In genomic region chr7:115511777-115512176, GRCm38 (mm10) we compare ENCODE assay signal across 18 mouse cellular contexts.
DNase-seq lines count a peak whose midpoint lies in the region; ATAC-seq lines count a peak whose summit lies in the region.
"Had no signal": no experiment of that assay in that cellular context is flagged by ENCODE, and none has a peak within 500 bp of the region (broad histone marks: within the 10 kb centered on the region; RNA-seq: fewer than 3 reads in every experiment).

No protein-coding gene starts in this region.

- H3K4me3 ChIP-seq in hindbrain, embryonic 13.5 days, result no peak overlapping the region
- no peak overlapping the region for H3K4me3 ChIP-seq in hindbrain, embryonic 10.5 days
- no peak overlapping the region for H3K4me3 ChIP-seq in midbrain, embryonic 11.5 days (ENCODE audit: low read depth, low read length)
- H3K4me3 ChIP-seq in midbrain, embryonic 14.5 days (replicated peaks; ENCODE audit: low read depth, low read length), result no peak overlapping the region
- H3K4me3 ChIP-seq in limb, embryonic 10.5 days, result no peak overlapping the region
- H3K4me3 ChIP-seq: forebrain, embryonic 12.5 days; heart, embryonic 12.5 days; limb, embryonic 15.5 days; liver, embryonic 15.5 days; midbrain, embryonic 10.5 days had no signal

- intact Hi-C loops in left cerebral cortex, postnatal 10 days (cut with DNase I), result no loop called here

- H3K27ac ChIP-seq in hindbrain, embryonic 13.5 days, result peak overlapping the region; percentile 64; the same call in 1 of the 2 replicates
- no peak overlapping the region for H3K27ac ChIP-seq in hindbrain, embryonic 10.5 days
- H3K27ac ChIP-seq in midbrain, embryonic 11.5 days (ENCODE audit: low read depth, low read length), result no peak overlapping the region
- H3K27ac ChIP-seq in midbrain, embryonic 14.5 days (replicated peaks; ENCODE audit: low read depth, low read length), result no peak overlapping the region
- 0 out of 2 replicates have a peak overlapping the region, but pooled peaks have one; percentile 12 for H3K27ac ChIP-seq in limb, embryonic 10.5 days
- H3K27ac ChIP-seq: forebrain, embryonic 12.5 days; limb, embryonic 15.5 days; liver, embryonic 15.5 days; macrophage; midbrain, embryonic 10.5 days had no signal

- no peak overlapping the region for H3K4me2 ChIP-seq in hindbrain, embryonic 13.5 days
- H3K4me2 ChIP-seq in midbrain, embryonic 11.5 days, result no peak overlapping the region
- H3K4me2 ChIP-seq in midbrain, embryonic 14.5 days (ENCODE audit: low read length), result no peak overlapping the region
- H3K4me2 ChIP-seq: forebrain, embryonic 12.5 days; heart, embryonic 12.5 days; limb, embryonic 15.5 days; liver, embryonic 15.5 days had no signal

- H3K36me3 ChIP-seq in hindbrain, embryonic 13.5 days, result no peaks in the 10 kb centered on the region
- no peaks in the 10 kb centered on the region for H3K36me3 ChIP-seq in hindbrain, embryonic 10.5 days
- no peaks in the 10 kb centered on the region for H3K36me3 ChIP-seq in midbrain, embryonic 11.5 days (ENCODE audit: control insufficient read depth, insufficient read depth, low read length)
- no peaks in the 10 kb centered on the region for H3K36me3 ChIP-seq in midbrain, embryonic 14.5 days (ENCODE audit: control insufficient read depth, insufficient read depth, low read length)
- no peaks in the 10 kb centered on the region for H3K36me3 ChIP-seq in limb, embryonic 10.5 days
- H3K36me3 ChIP-seq: limb, embryonic 15.5 days; midbrain, embryonic 10.5 days had no signal

- H3K9ac ChIP-seq in hindbrain, embryonic 13.5 days, result no peak overlapping the region
- no peak overlapping the region for H3K9ac ChIP-seq in midbrain, embryonic 11.5 days (ENCODE audit: low read length)
- H3K9ac ChIP-seq in midbrain, embryonic 14.5 days (replicated peaks; ENCODE audit: low read length), result no peak overlapping the region
- H3K9ac ChIP-seq: forebrain, embryonic 12.5 days; heart, embryonic 12.5 days; limb, embryonic 15.5 days; liver, embryonic 15.5 days had no signal

- WGBS in hindbrain, embryonic 13.5 days, result 43% methylated on average over 10 of the region's 10 CpGs
- 71% methylated on average over 10 of the region's 10 CpGs for WGBS in hindbrain, embryonic 10.5 days
- 80% methylated on average over 10 of the region's 10 CpGs for WGBS in midbrain, embryonic 11.5 days
- 53% methylated on average over 10 of the region's 10 CpGs for WGBS in midbrain, embryonic 14.5 days
- 30% methylated on average over 10 of the region's 10 CpGs for WGBS in limb, embryonic 10.5 days

- ATAC-seq in hindbrain, embryonic 13.5 days (ENCODE audit: low FRiP score), result no peak
- ATAC-seq in midbrain, embryonic 11.5 days (ENCODE audit: low FRiP score), result no peak
- no peak for ATAC-seq in midbrain, embryonic 14.5 days (ENCODE audit: low FRiP score, low TSS enrichment)
- ATAC-seq: Patski had no signal

- no peak for DNase-seq in hindbrain, embryonic 10.5 days (ENCODE audit: low spot score)
- peak; percentile 75 for DNase-seq in midbrain, embryonic 11.5 days (ENCODE audit: low spot score, missing footprints)
- no peak for DNase-seq in midbrain, embryonic 14.5 days
- no peak for DNase-seq in limb, embryonic 10.5 days (ENCODE audit: low spot score)
- no peak for DNase-seq in left cerebral cortex, postnatal 10 days (ENCODE audit: extremely low spot score in 1 of 2, low spot score in 2 of 2)
- no peak for DNase-seq in layer of hippocampus, adult 9-10 months (ENCODE audit: low spot score)
- DNase-seq: adrenal gland, postnatal 25 days; cerebellum, adult 11 months; kidney, adult 8-10 months; layer of hippocampus, postnatal 36 days had no signal

- peaks cover 24% of the 10 kb centered on the region for H3K4me1 ChIP-seq in hindbrain, embryonic 13.5 days (replicated peaks)
- peaks cover 41% of the 10 kb centered on the region for H3K4me1 ChIP-seq in hindbrain, embryonic 10.5 days (replicated peaks)
- H3K4me1 ChIP-seq in midbrain, embryonic 11.5 days (ENCODE audit: control insufficient read depth, insufficient read depth, low read length), result no peaks in the 10 kb centered on the region
- 0 out of 2 replicates have a peak, but pooled peaks cover 7% of the 10 kb centered on the region for H3K4me1 ChIP-seq in midbrain, embryonic 14.5 days (ENCODE audit: control insufficient read depth, insufficient read depth, low read length)
- H3K4me1 ChIP-seq in limb, embryonic 10.5 days, result peaks cover 27% of the 10 kb centered on the region
- H3K4me1 ChIP-seq: limb, embryonic 15.5 days; liver, embryonic 15.5 days had no signal

- 0 out of 2 replicates have a peak, but pooled peaks cover 9% of the 10 kb centered on the region for H3K27me3 ChIP-seq in hindbrain, embryonic 13.5 days
- H3K27me3 ChIP-seq in hindbrain, embryonic 10.5 days (ENCODE audit: insufficient read depth, poor library complexity, severe bottlenecking), result no peaks in the 10 kb centered on the region
- H3K27me3 ChIP-seq in midbrain, embryonic 11.5 days (ENCODE audit: control insufficient read depth, insufficient read depth, low read length), result no peaks in the 10 kb centered on the region
- H3K27me3 ChIP-seq in midbrain, embryonic 14.5 days (ENCODE audit: control insufficient read depth, insufficient read depth, low read length), result no peaks in the 10 kb centered on the region
- no peaks in the 10 kb centered on the region for H3K27me3 ChIP-seq in limb, embryonic 10.5 days (ENCODE audit: low read depth, poor library complexity, severe bottlenecking)
- H3K27me3 ChIP-seq: forebrain, embryonic 12.5 days; heart, embryonic 12.5 days; liver, embryonic 15.5 days; Patski had no signal

- H3K9me3 ChIP-seq in hindbrain, embryonic 13.5 days, result no peaks in the 10 kb centered on the region
- no peaks in the 10 kb centered on the region for H3K9me3 ChIP-seq in hindbrain, embryonic 10.5 days
- no peaks in the 10 kb centered on the region for H3K9me3 ChIP-seq in midbrain, embryonic 11.5 days (ENCODE audit: control insufficient read depth, low read length)
- H3K9me3 ChIP-seq in midbrain, embryonic 14.5 days (ENCODE audit: control insufficient read depth, low read length), result no peaks in the 10 kb centered on the region
- no peaks in the 10 kb centered on the region for H3K9me3 ChIP-seq in limb, embryonic 10.5 days (replicated peaks)
- H3K9me3 ChIP-seq: forebrain, embryonic 12.5 days; heart, embryonic 12.5 days; limb, embryonic 15.5 days; liver, embryonic 15.5 days; midbrain, embryonic 10.5 days had no signal

Comparison
In these comparisons a context has a peak if more than half of its experiments do, and no peak if none do; other contexts are left out.
1. H3K27ac ChIP-seq: peak in hindbrain, embryonic 13.5 days (single experiment) and limb, embryonic 10.5 days (single experiment); none in hindbrain, embryonic 10.5 days (single experiment), midbrain, embryonic 11.5 days (single experiment) and midbrain, embryonic 14.5 days (single experiment).